Mouse (Mus musculus): ENCODE data around the gene Gnaq.
A peak's percentile ranks its signal among the peaks of the same experiment; 100 is the strongest.
"Not testable (repeated sequence)": the region's sequence is repeated elsewhere in the genome, so short reads cannot be mapped to it uniquely, and the experiment has no call there.

The Gnaq gene

DNA sequence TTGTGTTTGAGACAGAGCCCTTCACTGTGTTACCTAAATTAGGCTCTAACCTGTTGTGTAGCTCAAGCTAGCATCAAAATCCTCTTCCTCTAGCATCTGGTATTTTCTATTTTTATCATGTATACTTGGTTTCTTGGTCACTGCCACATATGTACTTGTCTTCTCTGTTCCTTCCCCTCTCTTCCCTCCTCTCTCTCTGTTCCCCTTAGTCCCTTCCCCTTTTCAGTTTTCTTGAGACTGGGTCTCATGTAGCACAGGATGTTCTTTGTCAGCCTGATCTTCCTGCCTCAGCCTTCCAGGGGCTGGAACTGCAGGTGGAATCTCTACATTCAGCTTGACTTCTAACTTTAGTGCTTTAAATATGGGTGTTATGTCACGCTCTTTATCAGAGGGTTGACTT lies 16.5 kb downstream of the Gnaq start:
- no peak for DNase-seq

- DNase-seq, result no peak
These were observed 17.7 kb downstream of the Gnaq start for GRCm38 (mm10) chr19:16150328-16150727.

- no peak for DNase-seq
These were observed 21.2 kb downstream of the Gnaq start for GRCm38 (mm10) chr19:16153851-16154250.

- no peak for DNase-seq
These were observed 21.8 kb downstream of the Gnaq start for GRCm38 (mm10) chr19:16154480-16154879.

GRCm38 (mm10) chr19:16157120-16157519 lies 24.5 kb downstream of the Gnaq start:
- no peak for DNase-seq

DNA sequence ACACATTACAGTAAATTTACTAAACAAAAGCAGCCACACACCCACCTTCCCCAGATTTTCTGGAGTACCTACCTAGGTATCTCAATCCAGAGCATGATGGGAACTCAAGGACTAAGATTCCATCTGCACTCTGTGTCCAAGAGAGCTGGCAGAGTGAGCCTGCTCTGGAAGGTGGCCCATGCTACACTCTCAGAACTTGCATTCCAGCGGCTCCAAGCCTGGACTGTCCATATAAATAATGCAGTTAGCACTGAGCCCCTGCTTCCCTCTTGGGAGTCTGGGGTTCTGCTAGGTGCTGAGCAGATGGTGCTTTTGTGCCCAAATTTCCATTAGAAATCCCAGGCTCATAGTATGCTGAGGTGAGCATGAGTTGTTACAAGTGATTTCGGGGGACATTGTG lies 28.1 kb downstream of the Gnaq start:
- DNase-seq, result no peak

- no peak for DNase-seq
These were observed 28.6 kb downstream of the Gnaq start for GRCm38 (mm10) chr19:16161222-16161621.

GRCm38 (mm10) chr19:16164396-16164795 lies 31.8 kb downstream of the Gnaq start:
- DNase-seq, result not testable (repeated sequence)

- DNase-seq, result no peak
These were observed 34.6 kb downstream of the Gnaq start for GRCm38 (mm10) chr19:16167185-16167584.

GRCm38 (mm10) chr19:16168192-16168591 lies 35.6 kb downstream of the Gnaq start:
- peak; percentile 74 for DNase-seq

GRCm38 (mm10) chr19:16168653-16169198 lies 36.1 kb downstream of the Gnaq start:
- DNase-seq, result peak; percentile 65

- DNase-seq, result no peak
These were observed 38.1 kb downstream of the Gnaq start for GRCm38 (mm10) chr19:16170724-16171123.

DNA sequence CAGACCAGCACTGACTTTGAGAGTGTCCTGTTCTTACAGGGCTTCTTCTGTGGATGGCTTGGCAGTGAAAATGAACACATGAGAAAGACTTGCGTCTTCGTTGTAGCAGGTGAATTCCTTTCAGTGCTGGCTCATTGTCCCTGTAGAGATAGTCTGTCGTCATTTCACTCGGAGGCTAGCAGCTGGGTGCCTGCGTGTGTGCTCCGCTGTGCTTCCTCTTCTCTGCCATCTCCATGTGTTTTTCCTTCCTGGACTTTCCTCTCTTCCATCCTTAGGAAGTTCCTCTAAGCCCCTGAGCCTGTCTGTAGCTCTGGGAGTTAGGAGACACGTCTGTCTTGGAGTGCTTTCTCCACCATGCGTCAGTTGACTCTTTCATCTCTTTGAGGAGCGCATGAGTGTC lies 41.1 kb downstream of the Gnaq start:
- DNase-seq, result no peak

DNA sequence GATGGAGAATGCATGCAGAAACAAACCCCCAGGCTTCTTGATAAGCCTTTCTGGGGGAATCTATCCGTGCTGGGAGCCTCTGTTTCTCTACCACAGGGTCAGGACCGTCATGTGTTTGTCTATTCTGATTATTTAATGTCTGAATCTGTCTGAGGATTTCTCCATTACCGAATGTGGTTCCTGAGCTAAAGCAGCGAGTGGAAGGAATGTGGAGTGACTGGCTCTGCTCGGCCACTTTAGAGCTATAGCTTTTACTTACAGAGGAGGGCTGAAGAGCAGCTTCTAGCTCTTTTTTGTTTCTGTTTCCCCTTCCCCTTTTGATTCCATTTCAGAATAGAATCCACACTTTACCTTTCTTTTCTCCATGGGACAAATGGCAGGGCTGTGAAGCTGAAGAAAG lies 43.8 kb downstream of the Gnaq start:
- no peak for DNase-seq

GRCm38 (mm10) chr19:16177139-16177727 lies 44.6 kb downstream of the Gnaq start:
- no peak for DNase-seq

- DNase-seq, result no peak
These were observed 48.6 kb downstream of the Gnaq start for GRCm38 (mm10) chr19:16181258-16181657.

DNA sequence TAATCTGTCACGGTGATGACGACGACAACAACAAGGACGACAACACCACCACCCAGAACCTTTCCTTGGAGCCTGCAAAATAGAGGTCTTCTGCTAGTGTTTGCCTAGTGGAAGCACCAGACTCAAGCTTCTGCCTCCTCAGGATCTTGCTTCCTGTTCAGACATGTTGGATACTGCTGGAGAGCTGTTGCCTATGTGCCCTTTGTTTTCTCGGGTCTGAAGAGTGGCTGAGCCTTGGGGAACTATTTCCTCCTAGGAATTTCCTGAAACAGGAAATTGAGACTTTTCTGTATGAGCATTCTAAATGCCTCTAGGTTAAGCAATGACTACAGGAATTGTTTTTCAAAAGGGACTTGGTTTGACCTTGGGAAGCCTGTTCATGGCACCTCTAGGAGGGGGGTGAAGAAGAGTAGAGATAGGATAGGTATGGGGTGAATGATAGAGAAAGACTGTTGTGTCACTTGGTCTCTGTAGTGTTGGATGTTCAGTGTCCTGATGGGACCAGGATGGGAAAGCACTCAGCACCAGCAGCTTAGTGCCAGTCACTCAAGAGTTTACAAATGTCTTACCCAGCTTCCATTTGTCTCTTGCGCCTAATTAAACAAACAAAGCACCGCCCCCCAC lies 49.3 kb downstream of the Gnaq start:
- DNase-seq, result no peak

GRCm38 (mm10) chr19:16183592-16184365 lies 51.1 kb downstream of the Gnaq start:
- DNase-seq, result no peak

DNA sequence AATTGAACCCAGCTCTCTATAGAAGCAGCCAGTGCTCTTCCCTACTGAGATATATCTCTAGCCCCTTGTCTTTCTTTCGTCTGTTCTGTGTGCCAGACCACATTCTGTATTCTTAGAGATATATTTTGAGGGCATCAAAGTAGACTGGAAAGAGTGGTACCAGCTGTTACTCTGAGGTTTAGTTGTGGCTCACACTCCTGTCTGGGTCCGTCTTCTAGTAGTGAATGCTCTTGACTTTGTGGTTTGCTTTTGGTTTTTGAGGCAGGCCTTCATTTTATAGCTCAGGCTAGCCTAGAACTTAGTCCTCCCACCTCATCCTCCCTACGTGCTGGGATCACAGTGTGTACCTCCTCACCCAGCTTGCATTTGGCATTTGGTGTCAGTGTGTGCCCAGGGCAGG lies 54.4 kb downstream of the Gnaq start:
- DNase-seq, result no peak

DNA sequence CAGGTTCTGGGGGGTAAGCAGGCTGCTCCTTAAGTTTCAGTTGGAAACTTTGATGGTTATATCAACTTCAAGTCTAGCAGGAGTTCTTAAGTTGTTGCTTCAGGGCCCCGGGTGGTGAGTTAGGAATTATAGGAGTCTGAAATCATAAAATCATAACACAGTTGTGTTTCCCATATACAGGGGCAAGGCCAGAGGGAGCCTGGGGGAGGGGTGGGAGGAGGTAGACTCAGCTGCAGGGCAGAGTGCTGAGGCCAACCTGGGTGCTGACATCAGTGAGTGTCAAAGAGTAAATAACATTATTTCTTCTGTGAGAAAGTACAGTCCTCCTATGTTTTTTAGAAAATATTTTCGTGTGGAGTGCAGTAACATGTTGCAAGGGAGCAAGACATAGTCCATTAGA lies 55.3 kb downstream of the Gnaq start:
- no peak for DNase-seq

GRCm38 (mm10) chr19:16189066-16189765 lies 56.6 kb downstream of the Gnaq start:
- no peak for DNase-seq

DNA sequence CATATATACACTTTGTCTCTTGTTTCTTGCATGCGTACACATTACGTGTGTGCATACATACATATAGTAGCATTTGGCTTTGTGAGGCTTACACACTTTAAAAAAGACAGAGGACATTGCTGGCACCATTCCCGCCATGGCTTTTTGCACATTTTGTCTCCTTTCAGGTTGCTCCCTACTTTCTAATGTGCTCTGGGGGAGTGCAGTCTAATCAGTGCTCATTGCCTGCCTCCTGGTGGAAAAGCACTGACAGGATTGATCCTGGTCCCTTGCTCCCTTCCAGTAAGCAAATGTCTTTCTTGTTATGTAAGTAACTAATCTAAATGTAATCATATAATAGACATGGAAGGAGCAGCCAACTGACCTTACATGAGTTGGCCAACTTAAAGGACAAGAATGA lies 65.5 kb downstream of the Gnaq start:
- DNase-seq, result no peak

- no peak for DNase-seq
These were observed 68.7 kb downstream of the Gnaq start for GRCm38 (mm10) chr19:16201356-16201755.

All from kidney, postnatal 14 days (tissue).